Mouse (Mus musculus) embryonic facial prominence, embryonic 10.5 days (tissue): ENCODE data around the gene Zfp804a. TPM values are rescaled to one million over a fixed set of nuclear protein-coding genes. Genes with fewer than 3 reads are reported as not detected.

Experiments used
- DNase-seq: peaks from one replicate; pipeline ENCODE4 v3.0.0-alpha.2; 2017; ENCODE audit warnings: low spot score
- H3K27ac ChIP-seq: fragments of 300-500 bp; sonication (generic); replicated peaks from 2 replicates; pipeline ENCODE4 v1.5.1; 2016; ENCODE audit warnings: mild to moderate bottlenecking
- H3K27me3 ChIP-seq: fragments of 300-500 bp; sonication (generic); replicated peaks from 2 replicates; pipeline ENCODE4 v1.6.1; 2016; ENCODE audit warnings: low read depth, mild to moderate bottlenecking; ENCODE audit not compliant: poor library complexity, severe bottlenecking
- H3K36me3 ChIP-seq: fragments of 300-500 bp; sonication (generic); replicated peaks from 2 replicates; pipeline ENCODE4 v1.6.1; 2016; ENCODE audit warnings: mild to moderate bottlenecking, moderate library complexity
- H3K4me1 ChIP-seq: fragments of 300-500 bp; sonication (generic); 2 replicates; pipeline ENCODE4 v1.6.1; 2016
- H3K4me3 ChIP-seq: fragments of 300-500 bp; sonication (generic); 2 replicates; pipeline ENCODE4 v1.5.1; 2016; ENCODE audit warnings: mild to moderate bottlenecking, moderate library complexity
- H3K9me3 ChIP-seq: fragments of 300-500 bp; sonication (generic); 2 replicates; pipeline ENCODE4 v1.6.1; 2016; ENCODE audit warnings: mild to moderate bottlenecking
- whole genome bisulfite sequencing: fragments of 180-500 bp; shearing (Covaris S2); methylation state at CpG from one replicate; pipeline ENCODE4 v1.1.7; 2016; 5-methylcytosine and 5-hydroxymethylcytosine counted together
- polyA plus RNA-seq: library from polyadenylated mRNA; unstranded; fragments of >200 nt; fragmentation: Nextera tagmentation; extraction: Ambion mirVana; gene quantifications from 2 replicates; pipeline ENCODE4 v1.2.1, GENCODE M21; 2016

Zfp804a gene
- polyA plus RNA-seq, 1 experiment from 2014 or later, result 0.16 TPM

DNA sequence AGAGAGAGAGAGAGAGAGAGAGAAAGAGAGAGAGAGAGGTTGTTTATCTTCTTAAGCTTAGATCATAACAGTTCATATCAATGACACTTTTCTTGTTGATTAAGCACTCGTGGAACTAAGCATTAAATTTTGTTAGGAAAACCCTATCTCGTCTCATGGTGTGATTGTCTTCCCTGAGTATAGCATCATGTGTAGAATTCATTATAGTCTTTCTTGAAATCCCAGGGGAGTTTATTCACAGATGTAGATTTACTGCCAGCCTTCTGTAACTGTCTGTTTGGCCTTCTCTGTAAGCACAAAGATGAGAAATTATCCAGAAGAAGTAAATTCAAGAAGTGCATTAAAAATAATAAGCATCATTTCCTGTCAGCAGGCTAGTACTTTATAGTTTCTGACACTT, 66.6 kb downstream of the Zfp804a start:
- 69% methylated on average over 2 of the region's 2 CpGs for WGBS

DNA sequence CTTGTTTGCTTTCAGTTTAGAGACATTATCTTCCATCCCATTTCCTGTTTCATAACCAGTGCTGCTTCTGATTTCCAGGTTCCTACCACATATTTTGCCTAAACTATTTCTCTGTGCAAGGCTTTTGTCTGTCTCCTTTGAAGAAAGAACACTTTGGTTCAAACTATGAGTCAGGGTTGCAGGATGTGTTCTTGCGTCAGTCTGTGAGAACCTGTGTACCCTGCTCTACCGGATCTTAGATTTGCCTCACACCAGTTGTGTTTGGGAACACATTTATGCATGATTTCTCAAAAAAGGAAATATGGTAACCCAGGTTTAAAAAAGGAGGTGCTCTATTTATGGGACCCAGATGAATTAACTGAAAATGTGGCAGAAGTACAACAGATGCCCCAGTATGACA, 125.7 kb downstream of the Zfp804a start:
- WGBS, result 90% methylated on average over 2 of the region's 2 CpGs
- no peaks in the 10 kb centered on the region for H3K36me3 ChIP-seq
- H3K9me3 ChIP-seq, result no peaks in the 10 kb centered on the region

More for the DNA sequence above, 66.6 kb downstream of the Zfp804a start:
- Histone ChIP-seq H3K4me3 (no peak overlapping the region), H3K9me3 (no peaks in the 10 kb centered on the region), H3K27me3 (no peaks in the 10 kb centered on the region), H3K4me1 (no peaks in the 10 kb centered on the region), H3K36me3 (no peaks in the 10 kb centered on the region), H3K27ac (no peak overlapping the region)
- DNase-seq, result no peak

DNA sequence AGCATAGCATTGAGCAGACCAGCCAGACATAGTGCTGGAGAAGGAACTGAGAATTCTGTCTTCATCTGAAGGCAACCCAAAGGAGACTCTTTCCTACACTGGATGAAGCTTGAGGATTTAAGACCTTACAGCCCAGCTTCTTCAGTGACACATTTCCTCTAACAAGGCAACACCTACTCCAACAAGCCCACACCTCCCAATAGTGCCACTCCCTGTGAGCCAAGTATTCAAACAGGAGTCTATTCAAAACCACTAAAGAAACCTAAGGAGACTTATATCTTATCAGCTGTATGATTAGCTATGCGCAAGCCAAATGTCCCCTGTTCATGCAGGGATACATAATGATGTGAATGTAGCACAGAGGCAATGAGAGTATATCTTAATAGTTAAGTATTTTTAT, 128.0 kb downstream of the Zfp804a start:
- WGBS, result 99% methylated on average over 1 of the region's 1 CpGs
- Histone ChIP-seq H3K27me3 (no peaks in the 10 kb centered on the region), H3K9me3 (no peaks in the 10 kb centered on the region), H3K4me3 (no peak overlapping the region), H3K27ac (no peak overlapping the region), H3K36me3 (no peaks in the 10 kb centered on the region), H3K4me1 (no peaks in the 10 kb centered on the region)
- DNase-seq, result no peak

More for the DNA sequence above, 125.7 kb downstream of the Zfp804a start:
- H3K4me3 ChIP-seq, result no peak overlapping the region
- DNase-seq, result no peak
- no peaks in the 10 kb centered on the region for H3K4me1 ChIP-seq
- no peak overlapping the region for H3K27ac ChIP-seq
- H3K27me3 ChIP-seq, result no peaks in the 10 kb centered on the region

DNA sequence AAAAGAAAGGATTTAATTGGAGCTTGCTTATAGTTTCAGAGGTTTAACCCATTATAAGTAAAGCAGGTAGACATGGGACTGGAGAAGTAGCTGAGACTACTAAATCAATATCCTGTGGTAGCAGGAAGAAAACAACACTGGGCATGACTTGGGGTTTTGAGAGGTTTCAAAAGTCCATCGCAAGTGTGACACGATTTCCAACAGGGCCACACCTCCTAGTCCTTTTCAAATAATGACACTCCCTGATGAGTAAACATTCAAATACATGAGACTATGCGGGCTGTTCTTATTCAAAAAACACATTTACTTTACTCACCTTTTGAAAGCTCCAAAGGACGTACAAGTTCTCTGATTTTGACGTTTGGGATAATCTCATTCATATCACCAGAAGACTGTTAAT, 146.9 kb downstream of the Zfp804a start:
- WGBS, result 87% methylated on average over 5 of the region's 5 CpGs
- no peak overlapping the region for H3K4me3 ChIP-seq
- DNase-seq, result no peak

DNA sequence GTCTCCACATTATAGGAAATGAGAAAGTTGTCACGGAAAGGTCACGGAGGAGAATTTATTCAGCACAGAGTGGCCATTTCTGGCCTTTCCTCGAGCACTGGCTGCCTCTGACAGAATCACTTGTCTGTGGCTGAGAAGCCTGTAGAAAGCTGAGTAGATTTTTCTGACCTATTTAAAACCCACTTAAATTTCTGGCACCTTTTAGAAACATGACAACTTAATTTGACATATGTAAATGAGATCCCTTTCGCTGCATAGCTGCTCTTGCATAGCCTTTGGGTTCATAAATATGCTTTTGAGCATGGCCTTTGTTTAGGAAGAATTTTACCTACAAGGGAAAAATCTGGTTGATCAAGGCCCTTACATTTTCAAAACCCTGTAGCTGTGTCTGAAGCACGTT, 147.6 kb downstream of the Zfp804a start:
- Histone ChIP-seq H3K4me1 (no peaks in the 10 kb centered on the region), H3K9me3 (no peaks in the 10 kb centered on the region), H3K36me3 (no peaks in the 10 kb centered on the region), H3K27ac (no peak overlapping the region), H3K4me3 (no peak overlapping the region), H3K27me3 (no peaks in the 10 kb centered on the region)
- 64% methylated on average over 5 of the region's 5 CpGs for WGBS
- no peak for DNase-seq

More for the DNA sequence above, 146.9 kb downstream of the Zfp804a start:
- H3K9me3 ChIP-seq, result no peaks in the 10 kb centered on the region
- H3K4me1 ChIP-seq, result no peaks in the 10 kb centered on the region
- no peaks in the 10 kb centered on the region for H3K36me3 ChIP-seq
- no peaks in the 10 kb centered on the region for H3K27me3 ChIP-seq
- no peak overlapping the region for H3K27ac ChIP-seq

DNA sequence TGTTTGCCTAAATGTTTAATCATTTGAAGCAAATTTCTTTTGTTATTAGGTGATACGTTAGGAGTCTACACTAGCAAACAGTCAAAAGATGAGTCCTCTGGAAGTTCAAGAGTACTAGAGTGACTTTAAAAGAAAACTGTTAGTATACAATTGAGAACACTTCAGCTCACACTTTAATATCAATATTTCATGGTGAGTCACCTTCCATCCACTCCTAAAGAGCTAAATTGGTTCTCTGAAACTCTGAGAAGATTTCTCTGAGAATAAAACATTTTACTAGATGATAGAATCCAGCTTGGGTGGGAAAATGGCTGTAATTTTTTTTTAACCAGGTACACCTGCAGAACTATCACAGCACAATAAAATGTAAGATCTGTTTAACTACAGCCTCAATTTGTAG, 157.6 kb downstream of the Zfp804a start:
- 78% methylated on average over 1 of the region's 1 CpGs for WGBS

DNA sequence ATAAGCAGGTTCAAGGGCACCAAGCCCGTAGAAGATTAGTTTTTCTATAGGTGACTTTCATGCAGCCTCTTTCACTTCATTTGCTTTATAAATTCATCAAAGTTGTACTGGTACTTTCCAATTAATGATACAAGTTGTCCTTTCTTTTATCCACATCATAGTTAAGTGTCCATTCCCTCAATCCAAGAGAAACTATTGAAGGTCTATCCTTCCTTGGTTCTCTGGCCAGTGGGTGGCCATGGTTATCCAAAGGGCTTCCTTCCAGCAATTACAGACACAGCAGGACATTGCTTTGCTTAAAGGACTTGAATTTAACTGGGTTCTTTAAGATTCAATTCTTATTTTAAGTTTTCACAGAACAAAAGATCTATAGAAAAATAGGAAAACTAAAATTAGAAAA, 158.9 kb downstream of the Zfp804a start:
- 69% methylated on average over 1 of the region's 1 CpGs for WGBS
- Histone ChIP-seq H3K27ac (no peak overlapping the region), H3K4me3 (no peak overlapping the region), H3K36me3 (no peaks in the 10 kb centered on the region), H3K9me3 (no peaks in the 10 kb centered on the region), H3K4me1 (no peaks in the 10 kb centered on the region), H3K27me3 (no peaks in the 10 kb centered on the region)
- no peak for DNase-seq

More for the DNA sequence above, 157.6 kb downstream of the Zfp804a start:
- Histone ChIP-seq H3K27ac (no peak overlapping the region), H3K27me3 (no peaks in the 10 kb centered on the region), H3K9me3 (no peaks in the 10 kb centered on the region), H3K4me3 (no peak overlapping the region), H3K4me1 (no peaks in the 10 kb centered on the region), H3K36me3 (no peaks in the 10 kb centered on the region)
- DNase-seq, result no peak

DNA sequence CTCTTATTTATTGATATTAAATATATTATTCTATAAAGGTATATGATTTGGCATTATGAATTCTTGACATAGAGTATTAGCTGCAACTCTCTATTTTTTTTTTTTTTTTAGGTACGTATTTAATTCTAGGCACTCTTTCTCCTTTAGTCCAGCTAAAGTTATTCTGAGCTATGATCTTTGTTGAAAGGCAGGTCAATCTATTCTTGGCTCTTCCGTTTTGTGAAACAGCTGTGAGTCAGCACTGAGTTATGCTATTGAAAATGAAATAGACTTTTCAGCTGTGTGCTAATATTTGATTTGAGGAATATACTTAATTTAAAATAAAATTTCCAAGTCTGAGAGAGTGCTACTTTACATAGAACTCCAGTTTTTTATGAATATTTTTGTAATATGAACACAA, 164.9 kb downstream of the Zfp804a start:
- no peaks in the 10 kb centered on the region for H3K9me3 ChIP-seq
- no peak for DNase-seq
- no peaks in the 10 kb centered on the region for H3K27me3 ChIP-seq
- no peak overlapping the region for H3K27ac ChIP-seq
- no peaks in the 10 kb centered on the region for H3K4me1 ChIP-seq
- WGBS, result 85% methylated on average over 2 of the region's 2 CpGs
- no peak overlapping the region for H3K4me3 ChIP-seq
- no peaks in the 10 kb centered on the region for H3K36me3 ChIP-seq

DNA sequence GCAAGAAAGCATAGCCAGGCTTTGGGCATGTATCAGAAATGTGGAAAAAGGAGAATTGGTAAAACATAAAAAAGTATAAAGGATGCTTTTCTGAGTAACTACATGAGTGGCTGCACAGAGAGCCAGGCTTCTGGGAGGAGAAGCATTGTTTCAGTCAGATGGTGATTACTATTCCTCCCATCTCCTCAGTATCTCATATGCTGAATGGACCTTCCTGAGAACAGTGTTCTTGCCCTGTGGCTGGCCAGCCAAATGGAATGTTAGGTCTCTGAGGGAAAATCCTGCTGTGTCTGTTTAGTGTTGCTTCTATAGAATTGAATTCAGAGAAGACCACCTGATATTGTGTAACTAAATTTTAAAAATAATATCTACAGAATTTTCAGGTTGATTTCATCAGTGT, 193.0 kb downstream of the Zfp804a start:
- H3K9me3 ChIP-seq, result no peaks in the 10 kb centered on the region
- H3K27ac ChIP-seq, result no peak overlapping the region
- no peaks in the 10 kb centered on the region for H3K4me1 ChIP-seq
- H3K4me3 ChIP-seq, result no peak overlapping the region
- H3K27me3 ChIP-seq, result no peaks in the 10 kb centered on the region
- DNase-seq, result no peak
- no peaks in the 10 kb centered on the region for H3K36me3 ChIP-seq

DNA sequence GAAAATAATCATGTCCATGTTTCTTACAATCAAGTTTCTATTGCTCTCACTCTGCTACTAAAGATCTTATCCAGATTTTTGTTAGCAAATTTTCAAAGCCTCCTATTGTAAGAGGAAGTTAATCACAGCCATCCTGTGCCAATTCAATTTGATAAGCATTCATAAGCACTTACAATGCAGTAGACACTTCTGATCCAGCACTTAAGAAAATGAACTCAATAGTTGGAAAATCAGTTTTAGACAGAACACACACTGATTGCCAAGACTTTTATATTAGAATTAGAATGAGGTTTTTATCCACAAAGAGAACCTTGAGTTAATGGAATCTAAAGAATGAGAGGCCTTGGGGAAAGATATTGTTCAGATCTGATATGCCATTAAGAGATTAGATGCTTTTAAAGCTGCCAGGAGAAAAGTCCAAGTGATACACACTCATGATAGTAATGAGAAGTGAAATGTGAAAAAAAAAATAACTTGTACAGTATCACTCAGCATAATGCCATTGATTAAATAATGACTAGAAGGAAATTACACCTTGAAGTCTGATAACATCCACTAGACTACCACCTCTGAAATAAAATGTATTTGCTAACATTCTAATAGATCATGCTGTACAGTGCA, 194.0 kb downstream of the Zfp804a start:
- no peaks in the 10 kb centered on the region for H3K9me3 ChIP-seq
- no peak for DNase-seq

DNA sequence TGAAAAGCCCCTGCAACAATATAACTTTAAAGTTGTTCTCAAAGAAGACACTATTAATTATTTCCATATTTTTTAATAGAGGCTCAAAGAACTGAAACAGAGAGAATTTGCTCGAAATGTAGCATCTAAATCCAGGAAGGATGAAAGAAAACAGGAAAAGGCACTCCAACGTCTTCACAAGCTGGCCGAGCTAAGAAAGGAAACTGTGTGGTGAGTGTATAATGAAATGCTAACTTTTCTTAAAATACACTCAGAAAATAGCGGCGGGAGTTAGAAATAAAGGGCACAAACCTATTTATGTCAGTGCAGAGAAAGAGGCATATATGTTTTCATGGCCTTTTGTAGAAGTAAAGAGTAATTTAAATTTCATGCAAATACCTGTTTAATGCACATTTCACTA, 200.4 kb downstream of the Zfp804a start:
- Histone ChIP-seq H3K27ac (no peak overlapping the region), H3K4me3 (no peak overlapping the region), H3K4me1 (no peaks in the 10 kb centered on the region), H3K9me3 (no peaks in the 10 kb centered on the region), H3K36me3 (no peaks in the 10 kb centered on the region), H3K27me3 (no peaks in the 10 kb centered on the region)
- WGBS, result 74% methylated on average over 5 of the region's 5 CpGs
- no peak for DNase-seq

More for the DNA sequence above, 194.0 kb downstream of the Zfp804a start:
- Histone ChIP-seq H3K27me3 (no peaks in the 10 kb centered on the region), H3K4me1 (no peaks in the 10 kb centered on the region), H3K4me3 (no peak overlapping the region), H3K27ac (no peak overlapping the region), H3K36me3 (no peaks in the 10 kb centered on the region)

DNA sequence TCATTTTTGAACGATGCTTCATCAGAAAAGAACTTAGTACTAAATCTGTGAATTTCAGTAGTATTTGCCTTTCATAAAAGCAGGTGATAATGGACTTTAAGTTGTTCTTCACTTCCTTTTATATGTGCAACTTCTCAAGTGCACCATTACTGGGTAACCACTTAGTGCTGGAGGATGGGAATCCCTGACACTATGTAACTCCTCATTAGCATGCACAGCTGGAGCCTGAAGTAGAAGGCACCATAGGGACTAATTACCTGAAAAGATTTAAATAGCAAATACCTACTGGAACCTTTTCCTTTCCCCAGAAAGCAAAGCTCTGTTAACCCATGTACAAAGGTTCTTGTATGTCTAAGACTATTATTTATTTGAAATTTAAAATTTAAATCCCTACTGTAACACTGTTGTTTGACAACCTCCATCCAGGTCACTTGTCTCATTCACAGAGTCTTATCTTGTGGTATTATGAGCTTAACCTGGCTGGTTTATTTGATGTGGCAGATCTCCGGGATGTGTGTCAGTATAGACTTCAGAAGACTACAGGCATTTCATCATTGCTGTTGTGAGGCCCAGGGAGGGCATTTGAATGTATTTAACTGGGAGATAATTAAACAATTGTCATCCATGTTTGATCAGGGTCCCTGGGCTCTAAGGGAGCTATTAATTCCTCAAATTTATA, 229.7 kb downstream of the Zfp804a start:
- no peaks in the 10 kb centered on the region for H3K36me3 ChIP-seq
- H3K27me3 ChIP-seq, result no peaks in the 10 kb centered on the region
- no peaks in the 10 kb centered on the region for H3K9me3 ChIP-seq
- WGBS, result 85% methylated on average over 2 of the region's 2 CpGs
- no peak for DNase-seq
- H3K4me1 ChIP-seq, result no peaks in the 10 kb centered on the region
- H3K4me3 ChIP-seq, result no peak overlapping the region
- no peak overlapping the region for H3K27ac ChIP-seq

DNA sequence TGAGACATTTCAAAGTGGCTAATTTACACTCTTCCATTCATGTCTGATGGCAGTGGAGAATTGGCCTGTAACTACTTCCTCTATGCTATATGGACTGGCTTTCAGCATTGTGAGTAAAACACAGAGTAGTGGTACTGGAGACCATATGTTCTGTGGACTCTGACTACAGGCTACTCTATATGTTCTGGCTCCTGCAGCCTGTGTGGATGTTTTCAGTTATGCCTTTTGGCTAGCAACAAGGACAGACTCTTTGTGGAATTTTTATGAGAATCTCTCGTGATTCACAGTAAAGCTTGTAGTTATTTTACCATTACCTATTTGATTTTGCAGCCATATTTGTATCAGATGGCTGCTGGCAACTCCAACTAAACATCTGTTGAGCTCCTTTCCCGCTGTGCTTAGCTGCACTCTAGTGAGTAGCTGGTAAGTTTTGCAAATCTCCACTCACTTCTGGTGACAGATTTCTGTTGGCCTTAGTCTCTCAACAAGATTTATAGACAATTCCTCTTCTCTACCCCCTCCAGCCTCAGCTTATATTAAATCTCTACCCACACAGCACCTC, 242.0 kb downstream of the Zfp804a start:
- Histone ChIP-seq H3K4me3 (no peak overlapping the region), H3K9me3 (no peaks in the 10 kb centered on the region), H3K36me3 (no peaks in the 10 kb centered on the region), H3K4me1 (no peaks in the 10 kb centered on the region), H3K27ac (no peak overlapping the region), H3K27me3 (no peaks in the 10 kb centered on the region)
- DNase-seq, result no peak
- 79% methylated on average over 2 of the region's 2 CpGs for WGBS
